Mouse (Mus musculus): ENCODE data around the gene Eprs. TPM values are rescaled to one million over a fixed set of nuclear protein-coding genes. Genes with fewer than 3 reads are reported as not detected.

Gene Eprs
- polyA plus RNA-seq, 1 experiment from 2014 or later, result 128 TPM

DNA sequence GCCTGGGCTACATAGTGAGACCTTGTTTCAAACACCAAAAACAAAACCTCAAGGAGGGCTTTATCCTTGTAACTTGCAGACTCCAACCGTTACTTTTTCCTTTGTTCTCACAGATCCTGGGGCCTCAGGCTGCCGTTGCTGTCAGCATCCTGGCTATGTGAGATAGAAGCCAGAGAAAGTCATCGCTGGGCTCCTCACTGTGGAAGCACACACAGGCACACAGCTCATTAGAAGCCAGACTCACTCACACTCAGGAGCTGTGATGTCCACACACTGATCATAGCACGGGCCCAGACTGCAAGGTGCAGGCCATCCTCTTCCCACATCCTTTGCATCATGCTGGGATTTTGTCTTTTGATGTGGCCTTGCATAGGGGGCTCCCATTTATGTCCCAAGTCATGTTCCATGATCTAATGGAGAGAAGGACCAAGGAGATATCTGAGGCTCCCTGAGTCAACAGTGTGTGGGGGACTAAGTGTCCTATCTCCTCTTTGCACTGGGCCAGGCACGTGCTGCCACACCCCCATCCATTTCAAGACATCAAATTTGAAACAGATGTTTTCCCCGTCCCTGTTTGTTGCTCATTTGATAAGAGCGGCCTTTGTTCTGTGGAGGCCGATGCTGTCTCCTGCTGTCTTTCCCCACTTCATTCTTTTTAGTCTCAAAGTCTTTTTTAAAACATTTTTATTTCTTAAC is 109.3 kb downstream of the Eprs start:
- no peak overlapping the region for H3K4me2 ChIP-seq (ENCODE audit: low read depth, low read length)
- H3K27me3 ChIP-seq (ENCODE audit: control insufficient read depth, insufficient read depth, low read length), result no peaks in the 10 kb centered on the region
- H3K9ac ChIP-seq (ENCODE audit: low read length), result no peak overlapping the region
- H3K4me1 ChIP-seq (ENCODE audit: control insufficient read depth, insufficient read depth, low read length), result peaks cover 3% of the 10 kb centered on the region; the same call in 1 of the 2 replicates
- peak; percentile 69; the same call in 1 of the 2 replicates for ATAC-seq (ENCODE audit: insufficient read depth, low FRiP score)
- no peak overlapping the region for H3K27ac ChIP-seq (ENCODE audit: low read length)
- no peaks in the 10 kb centered on the region for H3K9me3 ChIP-seq (replicated peaks; ENCODE audit: control insufficient read depth, low read length)
- no peak overlapping the region for H3K4me3 ChIP-seq (replicated peaks; ENCODE audit: low read length)
- no peaks in the 10 kb centered on the region for H3K36me3 ChIP-seq (ENCODE audit: control insufficient read depth, insufficient read depth, low read length)
- WGBS, result 49% methylated on average over 8 of the region's 8 CpGs

DNA sequence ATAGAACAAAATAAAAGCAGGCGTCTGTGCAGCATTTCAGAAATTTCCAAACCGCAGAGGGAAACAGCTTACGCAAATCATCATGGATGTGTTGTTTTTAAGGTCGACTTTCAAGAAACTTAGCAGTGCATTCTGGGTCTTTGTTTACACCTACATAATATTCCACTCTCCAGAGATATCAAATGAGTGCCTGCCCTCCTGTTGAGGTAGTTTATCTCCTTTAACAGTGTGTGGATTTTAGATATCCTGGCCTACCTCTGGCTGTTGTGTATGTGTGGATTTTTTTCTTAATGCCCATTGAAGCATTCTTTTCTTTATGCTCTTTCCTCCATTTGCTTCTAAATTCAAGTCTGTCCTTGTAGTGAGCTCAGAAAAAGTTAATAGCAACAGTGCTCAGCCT is 109.9 kb downstream of the Eprs start:
- H3K36me3 ChIP-seq (ENCODE audit: control insufficient read depth, insufficient read depth, low read length), result no peaks in the 10 kb centered on the region
- 90% methylated on average over 4 of the region's 4 CpGs for WGBS
- H3K4me1 ChIP-seq (ENCODE audit: control insufficient read depth, insufficient read depth, low read length), result peaks cover 3% of the 10 kb centered on the region; the same call in 1 of the 2 replicates
- no peaks in the 10 kb centered on the region for H3K27me3 ChIP-seq (ENCODE audit: control insufficient read depth, insufficient read depth, low read length)
- no peak overlapping the region for H3K9ac ChIP-seq (ENCODE audit: low read length)
- no peaks in the 10 kb centered on the region for H3K9me3 ChIP-seq (replicated peaks; ENCODE audit: control insufficient read depth, low read length)
- no peak overlapping the region for H3K4me3 ChIP-seq (replicated peaks; ENCODE audit: low read length)
- H3K27ac ChIP-seq (ENCODE audit: low read length), result no peak overlapping the region
- H3K4me2 ChIP-seq (ENCODE audit: low read depth, low read length), result no peak overlapping the region
- no peak for ATAC-seq (ENCODE audit: insufficient read depth, low FRiP score)

DNA sequence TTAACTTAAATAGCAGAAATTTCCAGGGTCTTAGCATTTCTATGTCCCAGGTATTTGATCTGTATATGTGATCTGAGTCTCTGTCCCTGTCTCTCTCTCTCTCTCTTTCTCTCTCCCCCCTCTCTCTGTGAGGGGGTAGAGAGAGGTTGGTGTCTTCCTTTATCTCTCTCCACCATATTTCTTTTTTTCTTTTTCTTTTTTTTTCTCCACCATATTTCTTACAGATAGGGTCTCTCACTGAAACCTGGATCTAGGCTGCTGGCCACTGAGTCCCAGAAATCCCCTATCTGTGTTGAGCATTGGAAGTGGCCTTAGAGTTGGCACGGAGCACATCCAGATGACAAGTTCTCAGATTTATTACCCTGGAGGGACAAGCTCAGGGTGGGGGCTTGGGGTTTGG is 110.6 kb downstream of the Eprs start:
- Histone ChIP-seq H3K4me1 (ENCODE audit: control insufficient read depth, insufficient read depth, low read length) (peaks cover 3% of the 10 kb centered on the region; the same call in 1 of the 2 replicates), H3K27me3 (ENCODE audit: control insufficient read depth, insufficient read depth, low read length) (no peaks in the 10 kb centered on the region), H3K27ac (ENCODE audit: low read length) (no peak overlapping the region), H3K9ac (ENCODE audit: low read length) (no peak overlapping the region), H3K36me3 (ENCODE audit: control insufficient read depth, insufficient read depth, low read length) (no peaks in the 10 kb centered on the region), H3K9me3 (replicated peaks; ENCODE audit: control insufficient read depth, low read length) (no peaks in the 10 kb centered on the region), H3K4me3 (replicated peaks; ENCODE audit: low read length) (no peak overlapping the region), H3K4me2 (ENCODE audit: low read depth, low read length) (no peak overlapping the region)
- WGBS, result 82% methylated on average over 1 of the region's 1 CpGs
- ATAC-seq (ENCODE audit: insufficient read depth, low FRiP score), result no peak

MicroRNAs within 50 kb of the gene (microRNA counts, 519-probe panel; counts per million panel counts)
- 3,656 counts per million, percentile 84 among the panel's probes with 10 or more counts for microRNA mmu-miR-194

Small RNAs within 50 kb of the gene (microRNA-seq; reads per million reads assigned to microRNA genes)
- gene Mir194-1 (287 reads per million, percentile 67 among the genes with 10 or more reads in this experiment), gene Mir215 (2,350 reads per million, percentile 85 among the genes with 10 or more reads in this experiment)

Other genes starting within 250 kb of the Eprs start
- 24.0 and 24.9 TPM in 2 replicates for gene Rab3gap2, start 158.9 kb upstream of the Eprs start, polyA plus RNA-seq (2015; fragmentation: Nextera tagmentation; extraction: Ambion mirVana)
- 36.4 and 37.0 TPM in 2 replicates for gene Iars2, start 33.6 kb upstream of the Eprs start, polyA plus RNA-seq (2015; fragmentation: Nextera tagmentation; extraction: Ambion mirVana)
- 75.9 and 81.3 TPM in 2 replicates for gene Bpnt1, start 30.9 kb upstream of the Eprs start, polyA plus RNA-seq (2015; fragmentation: Nextera tagmentation; extraction: Ambion mirVana)
- gene Slc30a10, start 91.8 kb downstream of the Eprs start, polyA plus RNA-seq (2015; fragmentation: Nextera tagmentation; extraction: Ambion mirVana), result 1.3 and 1.4 TPM in 2 replicates